Mouse (Mus musculus) embryo, embryonic 10 days (tissue): Measurements from ENCODE around the gene Anks6.

Experiments
- DNase-seq: peaks from one replicate; pipeline ENCODE4 v3.0.0-alpha.2; 2015; ENCODE audit warnings: low spot score

The Anks6 gene

DNA sequence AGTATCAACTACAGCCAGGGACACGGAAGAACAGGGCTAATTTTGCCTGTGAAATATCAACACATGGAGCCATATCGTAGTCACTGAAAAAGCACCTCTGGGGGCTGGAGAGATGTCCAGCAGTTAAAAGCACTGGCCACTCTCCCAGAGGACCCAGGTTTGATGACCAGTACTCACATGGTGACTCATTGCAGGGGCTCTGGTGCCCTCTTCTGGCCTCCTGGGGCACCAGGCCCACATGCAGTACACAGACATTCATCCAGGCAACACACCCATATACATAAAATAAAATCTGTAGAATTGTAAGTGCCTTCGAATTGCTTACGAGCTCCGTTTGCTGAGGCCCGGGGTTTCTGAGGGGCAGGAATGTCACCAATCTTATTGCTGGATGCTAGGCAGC, 10.3 kb downstream of the Anks6 start:
- peak; percentile 43 for DNase-seq

DNA sequence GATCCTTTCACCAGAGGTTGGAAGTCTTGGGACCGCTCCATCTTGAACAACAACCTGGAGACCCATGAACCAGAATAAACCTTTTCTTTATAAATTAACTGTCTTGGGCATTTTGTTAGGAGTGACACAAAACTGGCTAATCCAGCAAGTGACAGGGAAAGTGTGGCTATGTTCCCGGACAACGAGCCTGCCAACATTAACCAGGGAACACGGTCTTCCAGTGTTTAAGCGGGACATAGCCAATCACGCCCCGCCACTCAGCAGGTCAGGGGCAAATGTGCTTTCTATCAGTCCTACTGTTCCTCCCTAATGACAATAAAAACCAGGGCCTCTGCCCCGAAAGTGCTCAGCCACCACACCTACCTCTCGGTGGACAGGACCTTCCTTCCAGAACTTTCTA, 13.4 kb downstream of the Anks6 start:
- no peak for DNase-seq

DNA sequence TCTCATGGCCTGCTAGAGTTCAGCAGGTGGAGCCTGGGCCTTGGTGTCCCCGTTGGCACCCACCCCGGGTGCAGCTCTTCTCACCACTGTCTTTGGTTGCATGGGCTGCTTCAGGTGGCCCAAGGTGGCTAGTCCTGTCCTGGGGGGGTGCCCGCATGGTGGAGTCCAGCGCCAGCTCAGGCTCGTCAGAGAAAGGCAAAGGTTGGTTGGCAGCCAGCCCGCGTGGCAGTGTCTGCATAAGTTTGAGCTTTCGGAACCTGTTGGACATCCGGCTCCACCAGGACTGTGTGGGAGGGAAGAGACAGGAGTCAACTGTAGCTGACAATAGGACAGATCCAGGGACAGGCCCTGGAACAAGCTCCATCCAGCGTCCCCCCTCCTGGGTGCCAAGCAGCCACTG, 17.6 kb downstream of the Anks6 start:
- no peak for DNase-seq

DNA sequence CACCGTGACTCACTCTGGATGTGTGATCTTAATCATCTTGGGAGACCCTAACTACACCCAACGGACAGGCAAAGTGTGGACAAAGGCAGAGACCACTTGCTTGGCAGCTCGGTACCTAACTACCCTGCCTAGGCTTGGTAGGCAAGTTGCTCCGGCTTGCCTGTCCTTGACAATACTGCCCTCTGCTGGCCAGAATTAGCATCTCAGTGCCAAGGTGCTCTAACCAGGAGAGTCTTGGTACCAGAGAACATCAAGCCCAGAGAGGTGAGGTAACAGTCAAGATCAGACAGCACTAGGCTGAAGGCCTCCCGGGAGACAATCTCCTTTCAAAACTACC, 19.9 kb downstream of the Anks6 start:
- peak; percentile 88 for DNase-seq

DNA sequence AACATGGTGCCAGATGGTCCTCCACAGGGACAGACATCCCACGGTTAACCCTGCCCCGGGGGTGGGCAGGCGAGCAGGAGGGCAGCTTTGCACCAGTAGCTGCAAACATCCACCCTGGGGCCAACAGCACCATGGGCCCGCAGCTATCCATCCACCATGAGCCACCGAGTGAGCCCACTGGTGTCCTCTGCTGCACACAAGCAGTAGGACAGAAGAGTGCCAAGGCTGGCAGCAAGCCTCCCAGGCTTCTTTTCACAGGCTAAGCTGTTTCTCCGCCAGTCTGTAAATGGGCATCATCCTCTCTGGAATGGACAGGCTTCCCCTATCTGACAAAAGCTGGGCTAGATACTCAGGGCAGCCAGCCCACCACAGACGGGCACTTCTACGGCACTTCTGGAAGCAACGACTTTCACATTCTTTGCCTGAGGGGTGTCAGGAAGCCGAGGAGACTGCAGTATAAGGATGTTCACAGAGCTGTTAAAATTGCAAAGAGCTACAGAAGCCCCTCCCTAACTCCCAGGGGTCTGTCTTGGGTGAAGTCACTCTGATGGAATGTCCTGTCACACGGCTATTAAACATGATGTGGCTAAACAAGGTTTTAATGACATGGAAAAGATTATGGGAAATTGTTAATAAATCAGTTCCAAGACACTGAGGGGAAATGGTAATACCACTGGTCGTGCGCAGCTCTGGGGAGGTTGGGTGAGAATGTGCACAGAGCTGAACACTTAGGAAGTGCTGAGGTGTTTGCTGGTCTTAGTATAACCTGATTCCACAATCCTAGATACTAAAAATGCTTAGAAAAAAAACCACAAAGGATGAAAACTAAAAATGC, 20.5 kb downstream of the Anks6 start:
- DNase-seq = no peak

DNA sequence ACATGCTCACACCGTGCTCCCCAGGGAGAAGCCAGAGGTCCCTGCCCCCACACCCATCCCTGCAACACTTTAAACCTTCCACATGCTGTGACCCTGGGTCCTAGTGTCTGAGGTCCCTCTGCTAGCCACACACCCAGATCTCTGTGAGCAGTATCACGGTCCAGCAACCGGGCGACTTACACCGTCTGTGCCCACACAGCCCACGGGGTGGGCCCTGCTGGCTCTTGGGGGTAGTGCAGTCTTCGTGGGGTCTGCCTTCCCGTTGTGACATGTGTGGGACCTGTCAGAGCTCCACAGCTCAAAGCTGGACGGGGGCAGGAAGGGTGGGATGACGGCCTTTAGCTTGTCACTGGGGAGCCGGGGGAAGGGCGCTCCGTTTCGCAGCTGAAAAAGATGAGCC, 21.7 kb downstream of the Anks6 start:
- DNase-seq = no peak

DNA sequence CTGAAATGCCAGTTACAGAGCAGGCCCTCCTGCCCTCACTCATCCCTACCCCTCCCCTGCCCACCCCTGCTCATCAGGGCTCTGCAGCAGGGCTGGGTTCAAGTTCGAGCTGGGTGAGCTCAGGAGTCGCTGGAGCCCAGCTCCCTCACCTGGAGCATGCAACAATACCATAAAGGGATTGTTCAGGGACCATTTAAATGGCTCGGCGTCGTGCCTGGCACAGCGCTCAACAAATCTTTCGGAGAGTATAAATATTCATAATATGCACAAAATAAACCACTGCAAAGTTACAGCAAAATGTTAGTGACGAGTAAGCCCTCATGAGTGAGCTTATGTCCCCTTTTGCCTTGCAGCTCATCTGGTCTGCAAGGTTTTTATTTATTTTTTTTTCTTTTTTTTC, 25.1 kb downstream of the Anks6 start:
- DNase-seq = no peak

DNA sequence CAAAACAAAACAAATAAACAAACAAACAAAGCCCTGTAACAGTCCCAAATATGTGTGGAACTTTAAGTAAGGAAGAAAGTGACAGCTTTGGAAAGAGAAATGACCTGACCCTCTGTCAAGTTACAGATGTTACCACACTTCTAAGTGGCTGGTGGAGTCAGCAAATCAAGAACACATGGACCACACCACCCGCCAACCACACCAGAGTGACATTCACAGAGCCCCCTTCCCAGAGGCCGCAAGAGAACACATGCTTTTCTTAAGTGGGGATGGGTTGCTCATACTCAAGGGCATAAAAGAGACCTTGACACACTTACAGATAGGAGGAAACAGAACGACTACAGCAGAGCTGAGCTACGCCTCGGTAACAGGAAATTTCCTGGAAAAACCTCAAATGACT, 28.4 kb downstream of the Anks6 start:
- DNase-seq = peak; percentile 35

DNA sequence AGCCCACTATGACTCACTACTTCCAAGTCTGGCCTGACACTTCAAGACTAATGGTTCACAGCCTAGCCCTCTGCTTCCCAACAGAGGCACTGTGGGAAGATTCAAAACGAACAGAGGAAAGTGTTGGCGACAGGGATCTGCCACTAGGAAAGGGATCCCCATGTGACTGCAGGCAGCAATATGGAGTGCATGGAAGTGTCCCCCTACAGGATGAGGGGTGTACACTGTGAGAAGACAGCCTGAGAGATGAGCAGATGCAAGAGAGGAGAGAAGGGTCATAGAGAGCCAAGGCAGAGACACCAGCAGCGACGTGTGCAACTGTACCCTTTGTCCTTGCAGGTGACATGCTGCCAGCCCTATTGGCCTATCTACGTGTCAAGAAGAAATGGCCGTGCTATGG, 33.3 kb downstream of the Anks6 start:
- no peak for DNase-seq

DNA sequence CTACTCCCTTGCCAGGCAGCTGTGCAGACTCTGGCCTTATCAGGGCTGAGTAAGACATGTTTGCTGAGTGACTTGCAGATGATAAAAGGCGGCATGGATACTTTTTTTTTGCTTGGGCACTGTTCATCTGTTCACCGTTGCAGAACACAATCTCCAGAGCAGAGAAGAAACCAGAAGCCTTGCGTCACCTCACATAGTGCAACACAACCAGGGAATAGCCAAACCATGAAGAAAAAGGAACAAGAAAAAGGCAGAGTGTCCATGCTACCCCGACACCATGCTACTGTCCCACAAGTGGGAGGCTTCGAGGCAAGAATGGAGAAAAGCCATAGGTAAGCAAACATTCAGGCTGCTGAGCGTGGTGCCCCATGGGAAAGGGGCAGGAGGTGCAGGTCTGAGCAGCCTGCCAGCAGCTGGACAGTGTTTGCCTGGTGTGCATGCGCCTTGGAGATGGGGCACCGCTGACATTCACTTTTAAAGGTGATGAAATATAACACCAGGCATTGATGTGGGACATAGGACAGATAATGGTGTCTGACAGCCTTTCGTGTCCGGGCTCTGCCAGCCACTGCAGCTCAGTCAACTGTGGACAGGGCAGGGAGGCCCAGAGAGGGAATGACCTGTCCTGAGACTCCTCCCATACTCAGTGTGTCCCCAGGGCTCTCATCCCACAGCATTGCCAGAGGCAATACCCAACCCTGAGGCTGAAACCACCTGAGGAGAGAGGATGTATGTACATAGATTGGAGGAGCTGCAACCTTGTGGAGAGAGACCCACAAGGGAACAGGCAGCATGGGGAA, 34.2 kb downstream of the Anks6 start:
- DNase-seq = no peak

DNA sequence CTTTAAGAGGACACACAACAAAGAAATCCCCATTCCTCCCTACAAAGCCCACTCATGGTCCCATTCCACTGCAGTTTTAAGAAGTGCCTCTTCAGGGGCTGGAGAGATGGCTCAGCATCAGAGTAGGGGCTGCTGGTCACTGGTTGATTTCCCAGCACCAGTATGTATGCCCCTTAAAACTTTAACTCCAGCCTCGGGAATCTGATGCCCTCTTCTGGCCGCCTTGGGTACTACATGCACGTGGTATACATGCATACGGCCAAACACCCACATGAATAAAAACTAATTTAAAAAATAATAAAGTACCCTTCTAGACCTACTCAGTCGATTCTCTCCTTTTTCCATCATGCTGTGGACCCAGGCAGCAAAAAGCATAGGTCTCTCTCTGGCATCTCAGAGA, 36.7 kb downstream of the Anks6 start:
- DNase-seq = peak; percentile 54

DNA sequence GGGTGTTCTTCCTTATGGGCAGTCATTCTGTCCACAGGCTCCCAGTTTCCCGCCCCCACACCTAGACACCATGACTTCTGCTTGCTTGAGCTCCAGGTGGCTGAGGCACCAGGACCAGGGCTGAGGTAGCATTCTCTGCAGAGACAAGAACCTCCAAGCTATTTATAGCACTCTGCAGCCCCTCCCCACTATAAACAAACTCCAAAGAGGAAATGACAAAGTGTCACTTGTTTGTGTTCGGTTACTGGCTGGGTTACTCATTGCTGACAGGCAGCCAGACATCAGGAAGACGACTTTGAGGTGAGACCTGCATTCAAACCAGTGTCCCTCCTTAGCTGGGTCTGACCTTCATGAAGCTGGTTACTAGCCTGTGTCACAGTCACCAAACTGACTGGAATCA, 42.1 kb downstream of the Anks6 start:
- DNase-seq = no peak

DNA sequence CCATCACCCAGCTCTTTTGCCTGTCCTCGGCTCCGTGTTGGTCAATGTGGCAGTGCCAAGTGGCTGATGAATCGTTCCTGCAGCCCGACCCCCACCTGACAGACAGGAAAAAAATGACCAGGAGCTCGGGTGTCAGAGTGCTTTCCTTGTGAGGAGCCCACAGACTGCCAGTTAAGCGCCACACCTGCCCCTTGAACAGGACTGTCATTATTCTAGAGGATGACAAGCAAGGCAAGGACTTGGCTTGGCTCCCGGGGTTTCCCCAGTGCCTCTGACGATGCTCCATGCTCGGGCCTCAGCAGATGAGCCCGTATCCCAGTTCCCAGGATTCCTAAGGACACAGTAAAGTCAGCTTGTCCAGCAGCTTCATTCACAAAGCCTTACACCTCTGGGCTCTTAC, 44.8 kb downstream of the Anks6 start:
- no peak for DNase-seq

DNA sequence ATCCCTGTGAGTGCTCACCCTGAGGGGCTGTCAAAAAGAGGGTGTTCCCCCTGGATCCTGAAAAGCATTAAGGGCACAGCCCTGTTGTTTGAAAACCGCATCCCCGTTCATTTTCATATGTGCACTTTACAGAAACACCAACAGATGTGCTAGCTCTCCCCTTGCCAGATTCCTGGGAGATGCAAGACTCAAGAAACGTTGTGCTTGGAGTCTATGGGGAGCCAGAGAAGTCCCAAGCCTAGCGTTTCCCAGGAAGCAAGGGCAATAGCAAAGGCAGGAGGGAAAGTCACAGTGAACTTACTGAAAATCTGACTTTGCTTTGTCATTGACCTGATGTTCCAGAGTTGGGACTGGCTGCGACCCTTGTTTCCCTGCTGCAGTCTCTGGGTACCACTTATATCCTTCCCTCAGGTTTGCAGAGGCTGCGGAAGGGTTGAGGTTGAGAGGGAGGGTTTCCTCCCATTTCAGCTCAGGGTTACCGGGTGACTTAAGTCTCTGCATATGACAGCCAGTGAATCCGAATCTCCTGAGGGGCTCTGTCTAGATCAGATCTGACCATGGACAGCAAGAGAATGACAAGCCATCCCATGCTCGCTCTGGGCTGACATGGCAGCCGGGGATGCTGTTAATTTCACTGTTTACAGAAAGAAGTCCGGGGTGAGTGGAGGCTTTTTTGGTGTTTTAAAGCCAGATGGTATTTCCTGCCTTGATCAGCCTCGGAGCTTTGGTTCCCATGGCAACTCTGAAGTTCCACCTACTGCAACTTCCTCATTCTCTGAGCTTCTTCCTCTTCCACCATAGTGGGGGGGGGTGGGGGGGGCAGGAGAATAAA, 46.6 kb downstream of the Anks6 start:
- peak; percentile 29 for DNase-seq

DNA sequence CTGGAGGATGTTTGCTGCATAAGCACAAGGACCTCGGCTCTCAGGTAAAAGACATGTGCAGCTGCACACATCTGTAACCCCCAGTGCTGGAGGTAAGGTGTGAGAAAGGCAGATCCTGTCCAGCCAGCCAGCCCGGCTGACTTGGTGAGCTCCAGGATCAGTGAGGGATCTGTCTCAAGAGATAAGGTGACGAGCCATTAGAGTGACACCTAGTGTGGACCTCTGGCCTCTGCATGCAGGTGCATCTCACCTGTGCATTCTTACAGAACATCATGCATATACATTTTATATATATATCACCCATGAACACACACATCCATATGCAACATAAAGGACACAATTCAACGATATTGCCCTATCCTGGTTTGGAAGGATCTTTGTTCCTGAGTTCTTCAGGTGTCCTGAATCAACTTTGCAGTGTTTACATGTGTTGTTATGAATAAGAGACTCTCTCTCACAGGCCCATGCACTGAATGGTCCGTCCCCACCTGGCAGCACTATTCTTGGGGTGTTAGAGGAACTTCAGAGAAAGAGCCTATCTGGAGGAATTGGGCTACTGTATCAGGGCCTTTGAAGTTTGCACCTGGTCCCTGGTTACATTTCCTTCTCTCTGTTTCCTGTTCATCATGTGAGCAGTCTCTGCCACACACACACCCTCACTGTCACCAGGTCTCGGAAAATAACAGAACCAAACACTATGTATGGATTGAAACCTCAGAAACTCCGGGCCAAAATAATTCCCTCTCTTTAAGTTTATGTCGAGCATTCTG, 56.4 kb downstream of the Anks6 start:
- no peak for DNase-seq

DNA sequence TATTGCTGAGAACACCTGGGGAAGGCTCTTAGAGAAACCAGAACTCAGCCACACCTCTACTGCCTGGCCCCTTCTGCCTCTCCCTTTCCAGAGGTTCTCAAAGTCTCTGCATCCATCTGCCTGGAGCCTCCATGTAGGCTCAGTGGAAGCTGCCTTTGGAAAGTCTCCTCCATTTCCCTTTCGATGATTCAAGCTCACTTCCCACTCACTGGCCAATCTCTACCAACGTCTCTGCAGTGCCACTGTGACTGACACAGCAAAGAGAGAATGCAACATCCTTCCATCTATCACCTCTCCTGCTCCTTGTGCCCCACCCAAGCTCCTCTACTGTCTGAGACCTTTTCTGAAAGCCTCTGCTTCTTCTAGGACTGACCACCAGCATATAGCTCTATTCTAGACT, 59.3 kb downstream of the Anks6 start:
- DNase-seq = no peak

DNA sequence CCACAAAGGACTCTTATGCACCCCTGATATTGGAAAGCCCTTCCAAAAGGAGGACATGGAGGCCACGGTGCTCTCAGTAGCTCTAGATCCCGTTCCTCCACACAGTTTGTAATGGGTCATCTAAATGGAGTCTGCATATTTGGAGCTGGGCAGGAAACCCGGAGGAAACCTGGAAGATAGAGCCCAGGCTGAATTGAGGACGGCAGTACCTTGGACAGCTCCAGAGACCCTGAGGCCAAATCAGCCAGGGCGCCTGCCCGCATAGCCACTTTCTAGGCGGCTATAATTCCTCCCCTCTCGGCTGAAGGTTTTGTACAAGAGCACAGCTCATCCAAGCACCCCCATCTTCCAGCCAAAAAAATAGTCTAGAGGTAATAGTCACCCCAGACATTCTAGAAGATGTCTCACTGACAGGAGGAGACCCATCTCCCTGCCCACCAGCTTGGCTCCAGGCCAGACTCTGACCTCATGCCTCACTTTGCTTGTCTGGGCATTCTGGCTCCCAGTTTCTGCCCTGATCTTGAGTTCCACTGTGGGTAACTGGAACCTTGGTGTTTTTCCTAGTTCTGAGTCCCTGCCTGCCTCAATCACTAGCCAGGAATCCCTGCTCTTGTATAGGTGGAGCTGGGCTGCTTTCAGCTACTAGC, 64.3 kb downstream of the Anks6 start:
- DNase-seq = peak; percentile 82

DNA sequence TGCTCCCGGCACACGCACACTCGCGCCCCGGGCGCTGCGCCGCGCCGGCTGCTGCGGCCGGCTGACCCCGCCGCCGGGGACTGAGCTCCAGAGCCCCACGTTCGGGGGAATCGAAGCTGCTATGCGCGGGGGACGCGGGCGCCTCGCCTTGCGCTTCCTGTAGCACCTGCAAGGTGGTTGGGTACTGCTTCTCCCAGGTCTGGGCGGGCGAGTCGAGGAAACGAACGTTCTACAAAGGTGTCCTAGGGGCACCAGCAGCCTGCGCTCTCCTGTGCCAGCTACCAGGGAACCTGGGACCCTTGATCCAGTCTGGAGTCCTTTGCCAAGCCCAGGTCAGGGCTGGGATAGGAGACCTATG, 65.3 kb downstream of the Anks6 start:
- DNase-seq = no peak

DNA sequence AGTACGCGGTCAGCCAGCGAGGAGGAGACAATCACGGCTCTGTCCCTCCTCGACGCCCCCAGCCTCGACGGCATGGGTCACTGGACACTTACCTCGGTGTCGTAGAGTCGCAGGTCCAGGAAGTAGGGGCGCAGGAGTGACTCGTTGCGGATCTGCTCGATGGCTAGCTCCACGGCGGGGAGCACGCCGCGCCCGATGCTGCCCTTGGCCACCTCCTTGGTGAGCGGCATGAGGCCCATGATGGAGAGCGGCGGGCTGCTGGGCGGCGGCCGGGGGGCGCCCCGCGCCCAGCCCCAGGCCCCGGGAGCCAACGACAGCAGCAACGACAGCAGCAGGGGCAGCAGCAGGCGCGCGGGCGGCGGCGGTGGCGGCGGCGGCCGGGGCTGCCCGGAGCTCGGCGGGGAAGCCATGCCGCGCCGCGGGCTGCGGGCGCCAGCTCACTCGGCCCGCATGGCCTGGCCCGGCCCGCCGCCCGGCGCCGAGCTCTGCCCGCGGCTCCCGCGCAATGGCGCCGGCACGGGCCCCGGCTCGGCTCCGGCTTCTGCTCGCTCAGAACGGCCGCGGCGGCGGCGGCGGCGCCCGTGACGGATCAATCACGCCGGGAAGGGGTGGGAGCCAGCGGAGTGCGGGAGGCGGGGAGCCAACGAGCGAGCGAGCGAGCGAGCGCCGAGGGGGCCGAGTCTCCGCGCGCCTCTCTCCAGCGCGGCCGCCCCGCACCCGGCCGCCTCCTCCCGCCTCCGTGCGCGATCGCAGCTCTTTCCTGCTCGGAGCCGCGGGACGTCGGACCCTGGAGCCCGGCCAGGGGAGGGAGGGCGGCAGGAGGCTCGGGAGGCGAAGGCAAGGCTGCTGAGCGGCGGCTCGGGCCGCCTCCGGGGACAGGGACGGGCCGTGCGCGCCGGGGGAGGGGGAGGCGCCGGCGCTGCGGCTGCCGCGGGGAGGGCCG, 65.9 kb downstream of the Anks6 start, which contains the start of gene Gabbr2:
Gene Gabbr2, minus strand, starts transcription at position 858 of the 943 bp plus-strand sequence.
- DNase-seq = peak; percentile 24
